Mouse (Mus musculus): ENCODE data around the gene Taf11.

DNA sequence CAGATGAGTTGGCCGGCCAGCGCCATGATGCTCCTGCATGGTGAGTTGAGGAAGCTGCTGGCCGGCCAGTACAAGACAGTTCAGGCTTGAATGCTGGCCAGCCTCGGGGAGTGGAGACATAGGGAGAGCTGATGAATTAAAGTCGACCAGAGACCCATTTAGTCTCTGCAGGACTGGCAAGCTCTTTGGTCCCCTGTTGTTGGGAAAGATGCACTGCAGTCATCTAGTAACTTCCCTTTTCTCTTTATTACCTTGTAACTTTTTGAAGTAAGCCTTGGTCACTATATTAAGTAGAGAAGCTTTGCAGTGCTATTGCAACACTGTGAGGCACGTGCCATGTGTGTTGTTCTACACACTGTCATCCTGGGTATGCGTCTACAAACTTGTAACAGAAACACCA, 15.9 kb upstream of the Taf11 start:
- no peak for TF ChIP-seq POLR2A (IDR thresholded peaks at IDR 0.05; ENCODE audit: borderline replicate concordance, extremely low read depth, low read depth, low read length)
- TF ChIP-seq CTCF (IDR thresholded peaks at IDR 0.05; ENCODE audit: insufficient read depth, low read length), result no peak

All from lung, adult 2 months (tissue).